Mouse (Mus musculus) forebrain, postnatal 0 days (tissue): ENCODE results near the gene 4930486L24Rik. TPM values are rescaled to one million over a fixed set of nuclear protein-coding genes. Genes with fewer than 3 reads are reported as not detected.

Source experiments
- ATAC-seq: fragments of 200-750 bp; cut with Nextera tagmentation; 2 replicates; pipeline ENCODE4 v1.8.0; 2017; ENCODE audit warnings: mild to moderate bottlenecking, moderate library complexity
- DNase-seq: peaks from one replicate; pipeline ENCODE4 v3.0.0-alpha.2; 2015
- H3K27ac ChIP-seq: fragments of 300-500 bp; sonication (generic); 2 replicates; pipeline ENCODE4 v1.5.1; 2014; ENCODE audit warnings: low read depth, mild to moderate bottlenecking, antibody characterized with exemption, low read length, moderate library complexity, mixed read lengths
- H3K27me3 ChIP-seq: fragments of 300-500 bp; sonication (generic); 2 replicates; pipeline ENCODE4 v1.6.1; 2014; ENCODE audit warnings: mild to moderate bottlenecking, low read length, mixed read lengths; ENCODE audit not compliant: insufficient read depth
- H3K36me3 ChIP-seq: fragments of 300-500 bp; sonication (generic); 2 replicates; pipeline ENCODE4 v1.6.1; 2014; ENCODE audit warnings: mild to moderate bottlenecking, moderate library complexity; ENCODE audit not compliant: insufficient read depth
- H3K4me1 ChIP-seq: fragments of 300-500 bp; sonication (generic); 2 replicates; pipeline ENCODE4 v1.6.1; 2014; ENCODE audit warnings: antibody characterized with exemption; ENCODE audit not compliant: insufficient read depth
- H3K4me2 ChIP-seq: fragments of 300-500 bp; sonication (generic); 2 replicates; pipeline ENCODE4 v1.6.1; 2014; ENCODE audit warnings: low read depth, mild to moderate bottlenecking, moderate library complexity
- H3K4me3 ChIP-seq: fragments of 300-500 bp; sonication (generic); 2 replicates; pipeline ENCODE4 v1.5.1; 2014; ENCODE audit warnings: low read depth, low read length, mixed read lengths
- H3K9ac ChIP-seq: fragments of 300-500 bp; sonication (generic); 2 replicates; pipeline ENCODE4 v1.6.1; 2014; ENCODE audit warnings: mild to moderate bottlenecking
- H3K9me3 ChIP-seq: fragments of 300-500 bp; sonication (generic); 2 replicates; pipeline ENCODE4 v1.6.1; 2016; ENCODE audit warnings: low read length
- CTCF ChIP-seq: sonication (generic); IDR thresholded peaks from 2 replicates; pipeline ENCODE4 v1.5.1; 2016; ENCODE audit warnings: antibody characterized with exemption, control low read depth, low read depth
- WGBS: fragments of 180-500 bp; shearing (Covaris S2); extraction: QIAGEN DNeasy Blood & Tissue Kit; methylation state at CpG from one replicate; pipeline ENCODE4 v1.1.7; 2014; 5-methylcytosine and 5-hydroxymethylcytosine counted together
- polyA plus RNA-seq: library from polyadenylated mRNA; unstranded; fragments of >200 nt; fragmentation: Nextera tagmentation; extraction: Ambion mirVana; gene quantifications from 2 replicates; pipeline ENCODE4 v1.2.1, GENCODE M21; 2015
- total RNA-seq: library from RNA; depleted of rRNA; stranded (reverse); fragments of >200 nt; gene quantifications from 2 replicates; pipeline ENCODE4 v1.2.3, GENCODE M21; 2014; rRNA removed

The 4930486L24Rik gene
- total and polyA plus RNA-seq, 2 experiments from 2014 or later = not detected

DNA sequence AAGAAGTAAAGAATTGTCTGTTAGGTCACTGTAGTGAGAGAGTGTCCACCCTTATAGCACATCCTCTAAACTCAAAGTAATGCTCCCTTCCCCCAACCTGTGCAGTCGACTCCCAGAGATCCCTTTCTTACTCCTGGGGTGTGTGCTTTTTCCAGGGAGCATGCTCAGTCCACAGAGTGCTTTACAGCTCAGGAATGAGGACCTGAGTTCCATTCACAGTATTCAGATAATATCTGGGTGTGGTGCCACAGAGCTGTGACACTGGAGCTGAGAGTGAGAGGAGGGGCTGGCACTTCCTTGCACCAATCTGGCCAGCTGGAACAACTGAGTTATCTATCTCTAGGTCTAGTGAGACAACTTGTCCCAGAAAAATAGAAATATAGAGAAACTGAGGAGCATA is 50.6 kb downstream of the 4930486L24Rik start:
- H3K9me3 ChIP-seq = no peaks in the 10 kb centered on the region
- H3K4me2 ChIP-seq = no peak overlapping the region
- DNase-seq (no peak), ATAC-seq (no peak)
- H3K4me1 ChIP-seq = no peaks in the 10 kb centered on the region
- H3K9ac ChIP-seq = no peak overlapping the region
- no peaks in the 10 kb centered on the region for H3K36me3 ChIP-seq
- no peaks in the 10 kb centered on the region for H3K27me3 ChIP-seq
- 69% methylated on average over 1 of the region's 1 CpGs for WGBS
- no peak overlapping the region for H3K4me3 ChIP-seq
- H3K27ac ChIP-seq = no peak overlapping the region
- no peak for TF ChIP-seq CTCF

DNA sequence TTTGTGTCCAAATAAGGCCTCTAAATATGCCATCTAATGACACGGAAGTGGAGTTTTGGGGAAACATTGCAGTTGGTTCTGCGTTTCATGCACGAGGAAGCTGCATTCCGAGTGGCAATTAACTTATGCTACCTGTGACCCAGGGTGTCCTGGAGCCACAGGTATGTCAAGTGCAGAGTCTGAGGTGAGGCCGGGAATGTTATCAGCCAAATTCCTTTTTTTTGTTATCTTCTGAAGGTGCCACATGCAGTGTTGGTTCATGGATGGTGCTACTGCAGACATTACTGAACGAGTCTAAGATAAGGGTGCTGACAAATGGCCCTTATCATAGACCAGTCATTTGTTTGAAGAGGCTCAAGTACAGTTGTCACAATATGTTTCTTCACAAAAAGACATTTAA is 51.5 kb downstream of the 4930486L24Rik start:
- ATAC-seq (no peak), DNase-seq (no peak)
- Histone ChIP-seq H3K4me2 (no peak overlapping the region), H3K4me1 (no peaks in the 10 kb centered on the region), H3K4me3 (no peak overlapping the region), H3K36me3 (no peaks in the 10 kb centered on the region), H3K9me3 (no peaks in the 10 kb centered on the region), H3K27ac (no peak overlapping the region), H3K9ac (no peak overlapping the region), H3K27me3 (no peaks in the 10 kb centered on the region)
- 91% methylated on average over 6 of the region's 6 CpGs for WGBS
- no peak for TF ChIP-seq CTCF

DNA sequence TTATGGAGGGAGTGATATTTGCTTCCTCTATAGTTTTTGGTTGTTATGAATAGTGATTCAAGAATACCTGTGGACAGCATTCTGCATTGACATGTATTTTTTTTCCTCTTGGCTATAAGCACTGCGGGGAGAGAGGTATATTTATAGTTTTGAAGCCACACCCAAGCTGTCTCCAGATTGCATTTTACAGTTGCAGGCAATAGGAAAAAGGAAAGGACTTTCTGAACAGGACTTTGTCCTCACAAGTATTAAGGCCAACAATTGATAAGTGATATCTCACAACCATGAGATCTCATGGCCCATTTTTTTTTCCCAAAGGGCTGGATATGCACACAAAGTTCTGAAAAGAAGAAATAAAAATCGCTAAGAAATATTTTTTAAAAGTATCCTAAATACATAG is 54.6 kb downstream of the 4930486L24Rik start:
- no peaks in the 10 kb centered on the region for H3K27me3 ChIP-seq
- DNase-seq (no peak), ATAC-seq (no peak)
- no peaks in the 10 kb centered on the region for H3K9me3 ChIP-seq
- no peak overlapping the region for H3K4me3 ChIP-seq
- H3K4me2 ChIP-seq = no peak overlapping the region
- no peaks in the 10 kb centered on the region for H3K4me1 ChIP-seq
- no peak overlapping the region for H3K9ac ChIP-seq
- H3K36me3 ChIP-seq = no peaks in the 10 kb centered on the region
- WGBS = 80% methylated on average over 2 of the region's 2 CpGs
- H3K27ac ChIP-seq = no peak overlapping the region
- TF ChIP-seq CTCF = no peak

- WGBS = 68% methylated on average over 1 of the region's 1 CpGs
- Histone ChIP-seq H3K27me3 (no peaks in the 10 kb centered on the region), H3K27ac (no peak within 1 kb of the TSS), H3K4me1 (no peaks in the 10 kb centered on the region), H3K4me3 (no peak within 1 kb of the TSS), H3K36me3 (no peaks in the 10 kb centered on the region), H3K9ac (no peak within 1 kb of the TSS), H3K9me3 (no peaks in the 10 kb centered on the region), H3K4me2 (no peak within 1 kb of the TSS)
- no peak for DNase-seq
- no peak for ATAC-seq
- TF ChIP-seq CTCF = no peak
These were observed 61.5 kb downstream of the 4930486L24Rik start, which contains the start of gene Ctsll3 for GRCm38 (mm10) chr13:60802749-60803148. Gene Ctsll3, minus strand, starts transcription at chr13:60802849.

Other genes starting within 250 kb of the 4930486L24Rik start
- not detected in 2 replicates for gene BC051665, start 78.1 kb downstream of the 4930486L24Rik start, total RNA-seq
- not detected in 2 replicates for gene BC051665, start 78.1 kb downstream of the 4930486L24Rik start, polyA plus RNA-seq
- not detected in 2 replicates for gene Ctsll3, start 61.6 kb downstream of the 4930486L24Rik start, total RNA-seq
- gene Ctsll3, start 61.6 kb downstream of the 4930486L24Rik start, polyA plus RNA-seq = not detected in 2 replicates
- gene Gm49392, start 32.4 kb upstream of the 4930486L24Rik start, total RNA-seq = not detected in 2 replicates
- gene Gm49392, start 32.4 kb upstream of the 4930486L24Rik start, polyA plus RNA-seq = not detected in 2 replicates
- gene Ctla2b, start 33.0 kb upstream of the 4930486L24Rik start, total RNA-seq = 2.2 and 3.4 TPM in 2 replicates
- gene Ctla2b, start 33.0 kb upstream of the 4930486L24Rik start, polyA plus RNA-seq = 0.87 and 2.7 TPM in 2 replicates
- gene Tpbpb, start 40.4 kb upstream of the 4930486L24Rik start, total RNA-seq = not detected in 2 replicates
- gene Tpbpb, start 40.4 kb upstream of the 4930486L24Rik start, polyA plus RNA-seq = not detected in 2 replicates
- gene Gm49393, start 71.1 kb upstream of the 4930486L24Rik start, total RNA-seq = not detected in 2 replicates
- gene Gm49393, start 71.1 kb upstream of the 4930486L24Rik start, polyA plus RNA-seq = not detected in 2 replicates
- gene Gm49391, start 72.1 kb upstream of the 4930486L24Rik start, total RNA-seq = 6.5 and 6.8 TPM in 2 replicates
- gene Gm49391, start 72.1 kb upstream of the 4930486L24Rik start, polyA plus RNA-seq = 0.69 and 1.2 TPM in 2 replicates
- 11.7 and 14.0 TPM in 2 replicates for gene Ctla2a, start 72.2 kb upstream of the 4930486L24Rik start, total RNA-seq
- 32.7 and 36.4 TPM in 2 replicates for gene Ctla2a, start 72.2 kb upstream of the 4930486L24Rik start, polyA plus RNA-seq
- not detected in 2 replicates for gene Tpbpa, start 77.5 kb upstream of the 4930486L24Rik start, total RNA-seq
- gene Tpbpa, start 77.5 kb upstream of the 4930486L24Rik start, polyA plus RNA-seq = not detected in 2 replicates
- not detected in 2 replicates for gene Ctsj, start 141.5 kb upstream of the 4930486L24Rik start, total RNA-seq
- gene Ctsj, start 141.5 kb upstream of the 4930486L24Rik start, polyA plus RNA-seq = not detected in 2 replicates
- gene Ctsq, start 176.2 kb upstream of the 4930486L24Rik start, total RNA-seq = not detected in 2 replicates
- not detected in 2 replicates for gene Ctsq, start 176.2 kb upstream of the 4930486L24Rik start, polyA plus RNA-seq